Mouse (Mus musculus): Measurements from ENCODE around the gene Msx2. TPM values are rescaled to one million over a fixed set of nuclear protein-coding genes. Genes with fewer than 3 reads are reported as not detected.

The Msx2 gene
- polyA plus RNA-seq, 1 experiment from 2014 or later, result 0.78 TPM

- 45% methylated on average over 5 of the region's 5 CpGs for WGBS
- no peak for TF ChIP-seq CTCF (IDR thresholded peaks at IDR 0.05; ENCODE audit: low read depth)
- H3K4me2 ChIP-seq, result no peak overlapping the region
- H3K36me3 ChIP-seq (ENCODE audit: insufficient read depth), result no peaks in the 10 kb centered on the region
- H3K9me3 ChIP-seq (ENCODE audit: low read depth, low read length), result no peaks in the 10 kb centered on the region
- ATAC-seq (ENCODE audit: insufficient read depth) (no peak), DNase-seq (no peak)
- no peak overlapping the region for H3K27ac ChIP-seq (ENCODE audit: low read depth)
- no peak overlapping the region for H3K4me3 ChIP-seq (ENCODE audit: low read depth, low read length)
- no peaks in the 10 kb centered on the region for H3K27me3 ChIP-seq (ENCODE audit: insufficient read depth, low read length)
- no peak overlapping the region for H3K9ac ChIP-seq
- H3K4me1 ChIP-seq (ENCODE audit: insufficient read depth), result no peaks in the 10 kb centered on the region
These were observed 31.4 kb downstream of the Msx2 start for GRCm38 (mm10) chr13:53441307-53442028.

- WGBS, result 78% methylated on average over 3 of the region's 3 CpGs
- no peak overlapping the region for H3K4me2 ChIP-seq
- DNase-seq (no peak), ATAC-seq (ENCODE audit: insufficient read depth) (no peak)
- no peaks in the 10 kb centered on the region for H3K27me3 ChIP-seq (ENCODE audit: insufficient read depth, low read length)
- no peaks in the 10 kb centered on the region for H3K36me3 ChIP-seq (ENCODE audit: insufficient read depth)
- no peaks in the 10 kb centered on the region for H3K9me3 ChIP-seq (ENCODE audit: low read depth, low read length)
- H3K9ac ChIP-seq, result no peak overlapping the region
- H3K4me3 ChIP-seq (ENCODE audit: low read depth, low read length), result no peak overlapping the region
- H3K4me1 ChIP-seq (ENCODE audit: insufficient read depth), result no peaks in the 10 kb centered on the region
- no peak for TF ChIP-seq CTCF (IDR thresholded peaks at IDR 0.05; ENCODE audit: low read depth)
- H3K27ac ChIP-seq (ENCODE audit: low read depth), result no peak overlapping the region
These were observed 32.9 kb downstream of the Msx2 start for GRCm38 (mm10) chr13:53439957-53440356.

GRCm38 (mm10) chr13:53426507-53426906, 46.4 kb downstream of the Msx2 start:
- no peaks in the 10 kb centered on the region for H3K36me3 ChIP-seq (ENCODE audit: insufficient read depth)
- DNase-seq (peak; percentile 92), ATAC-seq (ENCODE audit: insufficient read depth) (no peak)
- WGBS, result 26% methylated on average over 7 of the region's 7 CpGs
- H3K9me3 ChIP-seq (ENCODE audit: low read depth, low read length), result no peaks in the 10 kb centered on the region
- no peak overlapping the region for H3K27ac ChIP-seq (ENCODE audit: low read depth)
- H3K27me3 ChIP-seq (ENCODE audit: insufficient read depth, low read length), result no peaks in the 10 kb centered on the region
- H3K4me3 ChIP-seq (ENCODE audit: low read depth, low read length), result no peak overlapping the region
- no peaks in the 10 kb centered on the region for H3K4me1 ChIP-seq (ENCODE audit: insufficient read depth)
- no peak overlapping the region for H3K9ac ChIP-seq
- no peak overlapping the region for H3K4me2 ChIP-seq
- peak; percentile 100 for TF ChIP-seq CTCF (IDR thresholded peaks at IDR 0.05; ENCODE audit: low read depth)

GRCm38 (mm10) chr13:53421189-53421588, 51.7 kb downstream of the Msx2 start:
- no peak overlapping the region for H3K4me3 ChIP-seq (ENCODE audit: low read depth, low read length)
- no peak overlapping the region for H3K27ac ChIP-seq (ENCODE audit: low read depth)
- H3K9me3 ChIP-seq (ENCODE audit: low read depth, low read length), result no peaks in the 10 kb centered on the region
- H3K36me3 ChIP-seq (ENCODE audit: insufficient read depth), result no peaks in the 10 kb centered on the region
- 70% methylated on average over 4 of the region's 4 CpGs for WGBS
- TF ChIP-seq CTCF (IDR thresholded peaks at IDR 0.05; ENCODE audit: low read depth), result no peak
- no peak overlapping the region for H3K9ac ChIP-seq
- DNase-seq (no peak), ATAC-seq (ENCODE audit: insufficient read depth) (no peak)
- H3K4me2 ChIP-seq, result no peak overlapping the region
- no peaks in the 10 kb centered on the region for H3K27me3 ChIP-seq (ENCODE audit: insufficient read depth, low read length)
- H3K4me1 ChIP-seq (ENCODE audit: insufficient read depth), result no peaks in the 10 kb centered on the region

GRCm38 (mm10) chr13:53420741-53421140, 52.1 kb downstream of the Msx2 start:
- ATAC-seq (ENCODE audit: insufficient read depth) (no peak), DNase-seq (no peak)
- no peak overlapping the region for H3K9ac ChIP-seq
- no peak overlapping the region for H3K4me3 ChIP-seq (ENCODE audit: low read depth, low read length)
- H3K9me3 ChIP-seq (ENCODE audit: low read depth, low read length), result no peaks in the 10 kb centered on the region
- H3K4me2 ChIP-seq, result no peak overlapping the region
- H3K4me1 ChIP-seq (ENCODE audit: insufficient read depth), result no peaks in the 10 kb centered on the region
- no peak overlapping the region for H3K27ac ChIP-seq (ENCODE audit: low read depth)
- H3K27me3 ChIP-seq (ENCODE audit: insufficient read depth, low read length), result no peaks in the 10 kb centered on the region
- H3K36me3 ChIP-seq (ENCODE audit: insufficient read depth), result no peaks in the 10 kb centered on the region
- TF ChIP-seq CTCF (IDR thresholded peaks at IDR 0.05; ENCODE audit: low read depth), result no peak
- 67% methylated on average over 4 of the region's 4 CpGs for WGBS

- Histone ChIP-seq H3K9me3 (ENCODE audit: low read depth, low read length) (no peaks in the 10 kb centered on the region), H3K36me3 (ENCODE audit: insufficient read depth) (no peaks in the 10 kb centered on the region), H3K4me1 (ENCODE audit: insufficient read depth) (no peaks in the 10 kb centered on the region), H3K27ac (ENCODE audit: low read depth) (no peak overlapping the region), H3K4me3 (ENCODE audit: low read depth, low read length) (no peak overlapping the region), H3K27me3 (ENCODE audit: insufficient read depth, low read length) (no peaks in the 10 kb centered on the region), H3K9ac (no peak overlapping the region), H3K4me2 (no peak overlapping the region)
- ATAC-seq (ENCODE audit: insufficient read depth) (no peak), DNase-seq (no peak)
- no peak for TF ChIP-seq CTCF (IDR thresholded peaks at IDR 0.05; ENCODE audit: low read depth)
- 71% methylated on average over 8 of the region's 8 CpGs for WGBS
These were observed 53.2 kb downstream of the Msx2 start for GRCm38 (mm10) chr13:53419681-53420080.

- H3K9ac ChIP-seq, result no peak overlapping the region
- TF ChIP-seq CTCF (IDR thresholded peaks at IDR 0.05; ENCODE audit: low read depth), result no peak
- H3K36me3 ChIP-seq (ENCODE audit: insufficient read depth), result no peaks in the 10 kb centered on the region
- no peak for ATAC-seq (ENCODE audit: insufficient read depth)
- no peaks in the 10 kb centered on the region for H3K9me3 ChIP-seq (ENCODE audit: low read depth, low read length)
- H3K4me1 ChIP-seq (ENCODE audit: insufficient read depth), result no peaks in the 10 kb centered on the region
- WGBS, result 88% methylated on average over 6 of the region's 6 CpGs
- no peaks in the 10 kb centered on the region for H3K27me3 ChIP-seq (ENCODE audit: insufficient read depth, low read length)
- H3K4me2 ChIP-seq, result no peak overlapping the region
- H3K27ac ChIP-seq (ENCODE audit: low read depth), result no peak overlapping the region
- H3K4me3 ChIP-seq (ENCODE audit: low read depth, low read length), result no peak overlapping the region
- DNase-seq, result no peak
These were observed 55.2 kb downstream of the Msx2 start for GRCm38 (mm10) chr13:53417701-53418100.

Other genes starting within 250 kb of the Msx2 start
- 16.2 and 18.2 TPM in 2 replicates for gene Ror2, start 186.9 kb downstream of the Msx2 start, polyA plus RNA-seq (2014; fragmentation: Nextera tagmentation; extraction: Ambion mirVana)
- 38.8 and 39.1 TPM in 2 replicates for gene Sptlc1, start 95.7 kb downstream of the Msx2 start, polyA plus RNA-seq (2014; fragmentation: Nextera tagmentation; extraction: Ambion mirVana)

All from lung, embryonic 14.5 days (tissue).